Mouse (Mus musculus): ENCODE results near the gene Colgalt2.

GRCm38 (mm10) chr1:152524987-152525648, 125.5 kb downstream of the Colgalt2 start:
- TF ChIP-seq CTCF (IDR thresholded peaks at IDR 0.05; ENCODE audit: borderline replicate concordance, extremely low read depth, insufficient read depth, insufficient read length) (peak; percentile 84), POLR2A (IDR thresholded peaks at IDR 0.05; ENCODE audit: borderline replicate concordance, extremely low read depth, insufficient read depth, insufficient read length, poor library complexity, severe bottlenecking) (no peak)
